Mouse (Mus musculus) large intestine, adult 2 months (tissue): Measurements from ENCODE around the gene Mier2. TPM values are rescaled to one million over a fixed set of nuclear protein-coding genes. Genes with fewer than 3 reads are reported as not detected.

ENCODE experiments used
- DNase-seq: peaks from one replicate; pipeline ENCODE4 v3.0.0-alpha.2; 2012; ENCODE audit warnings: low read depth, low spot score
- WGBS: fragments of 180-500 bp; shearing (Covaris S2); methylation state at CpG from one replicate; pipeline ENCODE4 v1.1.7; 2018; 5-methylcytosine and 5-hydroxymethylcytosine counted together
- polyA plus RNA-seq: library from polyadenylated mRNA; depleted of rRNA; stranded (reverse); fragments of >200 nt; gene quantifications from 2 replicates; pipeline ENCODE4 v1.2.3, GENCODE M21; 2012; rRNA removed

Mier2 gene
- polyA plus RNA-seq, 1 experiment = 66.3 TPM

DNA sequence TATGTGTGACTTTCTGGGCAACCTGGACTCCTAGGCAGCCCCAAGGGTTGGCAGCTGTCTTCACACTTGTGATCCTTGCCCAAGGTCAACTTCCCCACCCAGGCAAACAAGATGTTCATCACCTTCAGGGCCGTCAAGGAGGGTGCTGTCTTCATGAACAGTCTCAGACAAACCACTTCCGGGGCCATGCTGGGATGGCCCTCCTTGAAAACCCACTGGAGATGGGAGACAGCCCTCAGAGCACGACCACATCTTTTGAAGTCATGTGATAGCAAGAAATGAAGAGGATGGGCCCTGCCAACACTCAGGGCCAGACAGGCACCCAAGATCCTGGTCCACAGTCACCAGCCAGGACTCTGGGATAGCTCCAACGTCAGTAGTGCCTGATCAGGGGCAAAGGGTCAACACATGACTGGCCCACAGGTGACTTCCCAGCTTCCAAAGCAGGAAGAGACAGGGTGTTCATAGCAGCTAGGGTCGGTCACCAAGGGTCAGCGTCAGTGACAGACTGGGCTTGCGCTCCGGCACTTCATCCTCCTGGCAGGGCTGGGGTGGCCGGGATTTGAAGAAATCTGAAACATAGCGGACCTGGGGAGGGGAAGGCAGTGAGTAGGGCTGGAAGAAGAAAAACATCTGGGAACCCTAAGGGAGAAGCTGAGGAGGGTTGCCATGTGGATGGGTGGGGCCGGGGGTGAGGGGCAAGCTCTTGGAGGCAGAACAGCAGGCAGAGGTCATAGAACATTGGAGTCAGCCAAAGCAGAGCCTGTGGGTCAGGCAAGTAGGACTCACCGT, 28.1 kb downstream of the Mier2 start:
- no peak for DNase-seq
- WGBS = 83% methylated on average over 12 of the region's 12 CpGs

GRCm38 (mm10) chr10:79525456-79526325, 29.3 kb downstream of the Mier2 start:
- DNase-seq = no peak
- 93% methylated on average over 8 of the region's 8 CpGs for WGBS

- WGBS = 96% methylated on average over 1 of the region's 1 CpGs
- DNase-seq = no peak
These were observed 30.6 kb downstream of the Mier2 start for GRCm38 (mm10) chr10:79524433-79524832.

GRCm38 (mm10) chr10:79506709-79507108, 48.3 kb downstream of the Mier2 start:
- DNase-seq = no peak
- WGBS = 46% methylated on average over 2 of the region's 2 CpGs

- no peak for DNase-seq
- 32% methylated on average over 6 of the region's 6 CpGs for WGBS
These were observed 52.0 kb downstream of the Mier2 start for GRCm38 (mm10) chr10:79502830-79503644.

GRCm38 (mm10) chr10:79496701-79497288, 58.2 kb downstream of the Mier2 start:
- WGBS = 30% methylated on average over 2 of the region's 2 CpGs
- no peak for DNase-seq

- 48% methylated on average over 3 of the region's 3 CpGs for WGBS
- DNase-seq = no peak
These were observed 59.1 kb downstream of the Mier2 start for GRCm38 (mm10) chr10:79495886-79496285.

Other genes with a start within 250 kb of the Mier2 start
- not detected in 2 replicates for gene Vmn2r82, start 198.7 kb downstream of the Mier2 start, polyA plus RNA-seq
- not detected in 2 replicates for gene Vmn2r83, start 86.5 kb downstream of the Mier2 start, polyA plus RNA-seq
- 288 and 296 TPM in 2 replicates for gene Plpp2, start 21.4 kb downstream of the Mier2 start, polyA plus RNA-seq
- gene Theg, start 32.1 kb upstream of the Mier2 start, polyA plus RNA-seq = not detected in 2 replicates
- gene C2cd4c, start 58.8 kb upstream of the Mier2 start, polyA plus RNA-seq = 0.66 and 0.68 TPM in 2 replicates
- gene Shc2, start 82.7 kb upstream of the Mier2 start, polyA plus RNA-seq = 1.4 and 1.9 TPM in 2 replicates
- gene Odf3l2, start 90.5 kb upstream of the Mier2 start, polyA plus RNA-seq = 0.06 TPM in 1 of 2 replicates, not detected in the other
- 13.9 and 17.1 TPM in 2 replicates for gene Madcam1, start 109.4 kb upstream of the Mier2 start, polyA plus RNA-seq
- 43.3 and 49.2 TPM in 2 replicates for gene Tpgs1, start 114.2 kb upstream of the Mier2 start, polyA plus RNA-seq
- 178 and 188 TPM in 2 replicates for gene Cdc34, start 127.0 kb upstream of the Mier2 start, polyA plus RNA-seq
- 0.73 and 0.88 TPM in 2 replicates for gene Gzmm, start 133.8 kb upstream of the Mier2 start, polyA plus RNA-seq
- 808 and 1,022 TPM in 2 replicates for gene Bsg, start 149.3 kb upstream of the Mier2 start, polyA plus RNA-seq
- gene Hcn2, start 161.4 kb upstream of the Mier2 start, polyA plus RNA-seq = 4.0 and 5.2 TPM in 2 replicates
- gene Polrmt, start 191.4 kb upstream of the Mier2 start, polyA plus RNA-seq = 57.5 and 63.7 TPM in 2 replicates
- not detected in 2 replicates for gene Fgf22, start 199.9 kb upstream of the Mier2 start, polyA plus RNA-seq
- gene Rnf126, start 211.8 kb upstream of the Mier2 start, polyA plus RNA-seq = 119 and 129 TPM in 2 replicates
- 12.9 and 13.6 TPM in 2 replicates for gene Fstl3, start 222.1 kb upstream of the Mier2 start, polyA plus RNA-seq
- 0.29 and 0.48 TPM in 2 replicates for gene Prss57, start 235.8 kb upstream of the Mier2 start, polyA plus RNA-seq
- gene Palm, start 238.4 kb upstream of the Mier2 start, polyA plus RNA-seq = 15.4 and 17.6 TPM in 2 replicates